Mouse (Mus musculus) layer of hippocampus, postnatal 36 days (tissue): ENCODE results near the gene Urgcp. TPM values are rescaled to one million over a fixed set of nuclear protein-coding genes. Genes with fewer than 3 reads are reported as not detected.
A peak's percentile ranks its signal among the peaks of the same experiment; 100 is the strongest.

Experiments used
- DNase-seq, 2 experiments: peaks; one replicate each; pipeline ENCODE4 v3.0.0; 2022
- total RNA-seq, 2 experiments: library from RNA; stranded (reverse); gene quantifications; 2 replicates each; pipeline ENCODE4 v1.2.3; 2021

Urgcp gene
- total RNA-seq, 2 experiments from 2014 or later: 63.9 to 73.3 TPM

DNA sequence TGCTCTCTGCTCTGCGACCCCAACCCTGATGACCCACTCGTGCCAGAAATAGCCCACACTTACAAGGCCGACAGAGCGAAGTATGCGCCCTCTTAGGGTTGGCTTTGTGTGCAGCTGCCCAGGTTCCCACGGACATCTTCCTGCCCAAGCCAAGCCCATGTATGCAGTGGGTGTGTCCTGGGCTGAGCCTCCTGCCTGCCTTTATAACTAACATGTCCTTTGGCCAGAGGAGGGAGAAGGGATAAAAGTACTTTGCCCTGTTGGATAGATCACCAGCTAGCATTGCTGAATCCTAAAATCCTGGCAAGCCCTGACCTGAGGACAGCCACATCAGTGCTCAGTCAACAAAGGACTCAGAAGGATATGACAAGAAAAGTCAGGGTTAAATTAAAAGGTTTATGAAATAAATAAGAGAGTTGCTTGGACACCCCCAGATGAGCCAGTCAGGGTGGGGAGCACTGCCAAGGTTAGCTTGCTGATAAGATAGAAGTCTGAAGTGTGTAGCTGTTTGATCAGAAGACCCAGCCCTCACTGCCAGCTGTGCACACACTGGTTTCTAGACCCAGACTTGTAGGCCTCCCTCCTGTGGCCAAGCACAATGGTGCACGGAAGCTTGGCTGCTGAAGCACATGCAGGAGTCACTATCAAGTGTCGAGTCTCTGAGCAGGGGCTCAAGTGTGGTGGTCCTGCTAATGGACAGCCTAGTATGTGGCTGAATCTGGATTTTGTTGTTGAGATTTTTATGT is 20.2 kb upstream of the Urgcp start:
- DNase-seq: no peak

DNA sequence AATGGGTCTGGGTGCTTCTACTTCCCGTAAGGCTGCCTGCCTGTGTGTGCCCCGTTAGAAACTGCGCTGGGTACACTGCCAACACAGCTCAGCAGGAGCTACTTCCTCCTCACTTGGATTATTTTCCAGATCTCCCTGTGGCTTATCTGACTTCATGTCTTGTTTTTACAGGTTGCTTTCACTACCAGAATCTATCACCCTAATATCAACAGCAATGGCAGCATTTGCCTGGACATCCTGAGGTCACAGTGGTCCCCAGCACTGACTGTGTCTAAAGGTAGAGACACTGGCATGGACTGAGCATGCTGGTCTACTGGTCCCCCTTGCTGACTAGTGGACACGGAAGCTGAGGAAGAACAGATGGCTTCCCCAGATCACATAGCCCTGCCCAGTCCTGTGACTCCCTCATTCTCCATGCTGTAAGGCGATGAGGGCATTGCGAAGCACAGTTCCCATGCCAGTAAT is 17.9 kb upstream of the Urgcp start:
- no peak for DNase-seq

DNA sequence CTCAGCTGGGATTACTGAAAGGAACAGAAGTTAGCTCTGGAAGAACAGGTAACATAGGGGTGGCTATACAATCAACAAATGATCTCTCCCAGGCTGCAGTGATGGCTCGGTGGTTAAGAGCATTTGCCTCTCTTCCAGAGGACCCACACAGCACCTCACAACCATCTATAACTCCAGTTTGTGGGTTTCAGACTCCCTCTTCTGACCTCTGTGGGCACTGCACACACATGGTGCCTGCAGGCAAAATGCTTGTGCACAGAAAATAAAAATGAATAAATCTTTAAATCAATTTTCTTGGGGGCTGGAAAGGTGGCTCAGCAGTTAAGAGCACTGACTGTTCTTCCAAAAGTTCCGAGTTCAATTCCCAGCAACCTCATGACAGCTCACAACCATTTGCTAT is 16.3 kb upstream of the Urgcp start:
- no peak for DNase-seq

DNA sequence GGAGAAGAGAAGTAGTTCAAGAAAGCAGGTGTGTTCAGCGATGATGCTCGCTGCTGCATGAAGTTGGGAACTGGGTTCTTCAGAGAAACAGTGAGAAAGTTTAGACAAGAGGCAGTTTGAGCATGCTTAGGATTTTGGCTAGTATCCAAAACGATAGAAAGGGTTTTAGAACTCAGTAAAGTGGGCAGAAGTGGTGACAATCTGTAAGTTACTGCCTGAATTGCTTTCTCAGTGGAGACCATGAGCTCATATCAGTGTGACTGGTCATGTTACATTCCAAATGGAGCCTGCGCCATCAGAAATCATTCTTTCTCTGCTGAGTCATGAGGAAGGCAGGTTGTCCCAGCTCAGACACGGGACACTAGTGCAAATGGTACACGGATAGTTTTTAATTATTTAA is 3.8 kb upstream of the Urgcp start:
- no peak for DNase-seq

DNA sequence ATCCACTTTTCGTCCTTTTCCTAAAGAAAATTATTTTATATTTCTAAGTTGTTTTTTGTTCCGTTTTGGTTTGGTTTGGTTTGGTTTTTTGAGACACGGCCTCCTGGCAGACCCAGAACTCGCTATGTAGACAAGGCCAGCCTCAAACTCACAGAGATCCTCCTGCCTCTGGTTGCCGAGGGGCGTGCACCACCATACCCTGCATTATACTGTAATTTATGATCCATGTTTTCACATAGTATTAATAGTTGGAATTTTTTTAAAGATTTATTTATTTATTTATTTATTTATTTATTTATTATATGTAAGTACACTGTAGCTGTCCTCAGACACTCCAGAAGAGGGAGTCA is 432 bp upstream of the Urgcp start:
- DNase-seq: no peak

DNA sequence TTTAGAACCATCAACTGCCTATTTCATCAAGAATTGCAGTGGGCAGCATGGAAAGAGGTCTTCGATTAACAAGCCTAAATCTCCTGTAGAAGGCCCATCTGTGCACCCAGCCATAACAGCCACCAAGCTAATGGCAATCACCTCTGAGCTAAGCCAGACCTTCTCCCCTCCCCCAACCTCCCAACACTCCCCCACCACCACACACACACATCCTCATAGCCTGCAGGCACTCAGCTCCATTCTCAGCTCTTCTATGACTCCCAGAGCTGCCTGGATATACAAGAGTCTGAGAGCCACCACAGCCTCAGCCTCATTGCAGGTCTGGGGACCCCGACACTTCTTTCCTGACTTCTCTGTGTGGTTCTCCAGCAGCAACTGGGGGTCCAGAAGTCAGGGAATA is 8.4 kb downstream of the Urgcp start:
- no peak for DNase-seq

DNA sequence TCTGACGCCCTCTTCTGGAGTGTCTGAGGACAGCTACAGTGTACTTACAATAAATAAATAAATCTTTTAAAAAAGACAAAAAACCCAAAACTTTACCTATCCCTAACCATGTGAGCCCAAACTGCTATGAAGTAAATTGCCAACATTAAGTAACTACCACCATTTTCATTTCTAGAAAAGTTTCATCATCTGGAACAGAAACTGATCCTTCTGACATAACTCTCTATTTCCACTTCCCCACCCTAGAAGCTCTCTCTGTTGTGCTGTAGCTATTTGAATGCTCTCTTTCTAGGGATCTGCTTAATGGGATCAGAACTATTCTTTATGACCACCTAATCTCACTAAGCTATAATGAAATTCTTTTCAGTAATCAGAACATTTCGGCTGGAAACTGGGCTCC is 17.2 kb downstream of the Urgcp start:
- no peak for DNase-seq

DNA sequence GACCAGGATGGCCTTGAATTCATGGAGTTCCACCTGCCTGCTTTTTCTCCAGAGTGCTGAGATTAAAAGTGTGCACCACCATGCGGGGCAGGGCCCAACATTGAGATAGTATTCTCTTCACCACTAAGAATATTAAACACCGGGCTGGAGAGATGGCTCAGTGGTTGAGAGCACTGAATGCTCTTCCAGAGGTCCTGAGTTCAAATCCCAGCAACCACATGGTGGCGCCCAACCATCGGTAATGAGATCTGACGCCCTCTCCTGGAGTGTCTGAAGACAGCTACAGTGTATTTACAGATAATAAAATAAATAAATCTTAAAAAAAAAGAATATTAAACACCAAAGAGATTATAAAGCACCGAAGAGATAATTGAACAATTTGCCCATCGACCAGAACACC is 20.1 kb downstream of the Urgcp start:
- DNase-seq: no peak

DNA sequence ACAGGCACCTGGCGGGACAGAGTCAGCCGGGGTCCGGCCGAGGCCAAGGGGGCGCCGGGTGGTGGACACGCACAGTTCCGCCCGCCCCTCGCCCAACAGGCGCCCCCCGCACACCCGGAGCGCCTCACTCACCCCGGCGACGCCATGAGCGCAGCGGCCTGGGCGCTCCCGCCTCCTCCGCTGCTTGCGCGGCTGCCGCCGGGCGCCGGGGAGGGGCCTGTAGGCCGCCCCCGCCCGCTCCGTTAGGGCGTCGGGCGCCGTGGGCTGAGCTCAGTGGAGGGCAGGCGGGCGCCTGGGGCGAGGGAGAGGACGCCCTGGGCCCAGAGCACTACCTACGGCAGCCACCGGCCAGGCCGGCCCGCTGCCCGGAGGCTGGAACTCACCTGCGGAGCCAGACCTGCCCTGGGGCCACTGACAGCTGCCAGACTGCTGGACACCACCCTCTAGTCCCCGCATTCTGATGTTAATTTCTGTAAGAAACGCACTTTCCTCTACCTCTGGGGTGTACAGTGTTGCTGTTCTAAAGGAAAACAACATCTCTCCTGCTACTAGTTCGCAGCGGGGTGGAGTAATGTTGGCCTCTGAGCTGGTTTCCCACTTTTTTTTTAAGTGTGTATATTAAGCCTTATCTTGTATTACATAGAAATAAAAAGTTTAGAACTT is 21.1 kb downstream of the Urgcp start:
- DNase-seq: peak; percentile 74 to 77

DNA sequence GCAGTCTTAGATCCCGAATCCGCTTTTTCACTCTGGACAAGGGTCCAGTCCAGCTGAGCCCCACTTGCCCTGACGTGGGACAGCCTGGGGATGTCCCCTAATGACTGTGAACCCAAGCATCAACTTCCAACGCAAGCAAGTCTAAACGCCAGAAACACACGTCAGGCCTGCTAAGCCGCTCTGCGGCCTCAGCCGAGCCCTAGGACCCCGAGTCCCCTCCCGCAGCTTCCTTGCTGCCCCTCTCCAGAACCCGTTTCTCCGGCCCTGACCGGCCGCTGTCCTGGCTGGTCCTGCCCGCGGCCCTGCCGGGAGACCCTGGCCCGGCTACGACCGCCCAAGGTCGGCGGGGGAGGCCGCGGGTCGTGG is 21.6 kb downstream of the Urgcp start:
- DNase-seq: peak in 1 of 2 experiments; percentile 31

DNA sequence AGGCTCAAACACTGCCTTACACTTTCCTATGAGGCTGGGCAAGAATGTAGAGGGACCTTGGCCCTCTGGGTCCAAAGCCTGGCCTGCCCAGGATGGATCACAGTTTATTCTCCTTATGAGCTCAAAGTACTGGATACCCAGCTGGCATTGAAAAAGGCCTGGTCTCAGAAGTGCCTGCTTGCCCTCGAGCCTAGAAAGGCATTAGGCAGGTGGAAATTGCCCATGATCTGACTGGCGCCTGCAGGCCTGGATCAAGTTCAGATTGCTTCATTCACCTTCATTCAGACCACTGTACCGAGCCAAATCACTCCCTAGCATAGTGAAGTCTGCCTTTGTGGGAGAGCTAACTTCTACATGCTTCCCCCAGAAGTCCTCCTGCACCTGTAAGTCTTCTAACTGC is 22.3 kb downstream of the Urgcp start:
- no peak for DNase-seq

DNA sequence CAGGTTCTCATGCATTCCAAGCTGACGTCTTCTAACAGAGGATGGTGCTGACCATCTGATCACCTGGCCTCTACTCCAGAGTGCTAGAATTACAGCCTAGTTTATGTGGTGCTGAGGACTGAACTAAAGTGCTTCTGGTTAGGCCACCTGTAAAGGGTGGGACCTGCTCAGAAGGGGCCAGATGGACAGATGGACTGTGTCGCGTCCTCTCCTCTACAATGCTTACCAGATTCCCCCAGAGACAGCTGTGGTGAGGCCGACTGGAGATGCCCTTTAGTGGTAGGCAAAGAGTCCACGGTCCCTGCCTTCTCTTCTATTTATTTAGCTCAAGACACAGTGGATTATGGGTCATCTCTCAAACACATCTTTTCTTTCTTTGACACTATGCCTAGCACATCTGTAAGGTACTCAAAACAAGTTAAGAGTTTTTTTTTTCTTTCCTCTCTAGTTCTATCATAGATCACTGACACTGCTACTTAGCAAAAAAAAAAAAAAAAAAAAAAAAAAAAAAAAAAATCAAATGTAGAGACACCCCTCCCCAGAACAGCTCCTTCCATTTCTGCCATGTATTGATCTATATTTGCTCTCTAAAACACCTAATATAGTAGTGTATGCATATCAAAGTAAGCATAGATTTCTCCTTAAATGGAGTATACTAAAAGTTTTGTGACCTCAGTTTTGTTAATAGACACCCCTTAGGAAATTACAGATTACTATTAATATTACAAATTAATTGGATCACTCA is 23.1 kb downstream of the Urgcp start:
- no peak for DNase-seq

DNA sequence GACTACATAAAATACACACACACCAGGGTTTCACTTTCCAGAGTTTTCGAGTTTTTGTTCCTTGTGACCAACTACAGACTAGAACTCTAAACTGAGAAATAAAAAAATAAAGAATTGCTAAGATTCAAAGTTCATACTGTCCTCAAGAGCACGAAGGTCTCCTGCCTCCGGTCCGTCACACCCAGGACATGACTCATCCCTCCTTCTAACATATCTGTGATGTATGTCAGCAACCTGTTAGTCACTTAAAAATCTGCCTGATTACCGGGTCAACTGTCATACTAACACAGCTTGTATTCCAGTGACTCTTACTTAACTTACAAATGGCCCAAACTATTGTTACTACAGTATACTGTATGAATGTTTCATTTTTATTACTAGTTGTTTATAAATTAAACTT is 25.0 kb downstream of the Urgcp start:
- no peak for DNase-seq

DNA sequence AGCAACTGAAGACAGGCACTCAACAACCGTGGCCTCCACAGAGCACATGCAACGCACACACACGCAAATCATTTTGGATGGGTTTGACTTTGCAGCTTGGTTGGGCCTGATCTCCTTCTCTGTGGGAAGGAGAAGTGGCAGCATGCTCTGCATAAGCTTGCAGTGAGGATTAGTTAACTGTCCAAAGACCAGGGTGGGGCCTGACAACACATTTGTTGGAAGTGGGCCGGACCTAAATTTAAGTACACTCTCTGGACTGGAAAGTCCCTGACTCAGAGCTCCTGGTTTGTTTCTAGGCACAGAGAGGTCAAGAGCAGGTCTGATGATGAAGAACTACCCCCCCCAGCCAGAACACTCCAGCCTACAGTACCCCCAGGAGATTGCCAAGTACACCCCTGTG is 27.9 kb downstream of the Urgcp start:
- no peak for DNase-seq

DNA sequence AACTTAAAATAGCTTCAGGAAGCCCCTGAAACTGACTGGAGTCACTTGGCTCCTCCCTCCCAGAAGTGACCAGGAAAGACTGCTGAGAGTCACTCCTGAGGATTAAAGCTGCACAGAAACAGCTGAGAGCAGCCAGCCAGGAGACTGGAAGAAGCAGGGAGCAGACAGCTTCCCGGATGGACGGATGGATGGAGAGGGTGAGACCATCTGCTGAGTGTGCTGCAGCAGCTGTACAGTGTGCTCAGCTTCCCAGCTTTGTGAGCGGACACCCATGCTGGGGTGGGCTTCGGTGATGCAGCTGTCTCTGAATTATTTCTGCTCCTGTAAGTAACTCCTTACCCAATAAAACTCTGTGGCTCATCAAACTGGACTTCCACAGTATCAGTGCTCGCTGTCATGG is 29.8 kb downstream of the Urgcp start:
- DNase-seq: no peak

DNA sequence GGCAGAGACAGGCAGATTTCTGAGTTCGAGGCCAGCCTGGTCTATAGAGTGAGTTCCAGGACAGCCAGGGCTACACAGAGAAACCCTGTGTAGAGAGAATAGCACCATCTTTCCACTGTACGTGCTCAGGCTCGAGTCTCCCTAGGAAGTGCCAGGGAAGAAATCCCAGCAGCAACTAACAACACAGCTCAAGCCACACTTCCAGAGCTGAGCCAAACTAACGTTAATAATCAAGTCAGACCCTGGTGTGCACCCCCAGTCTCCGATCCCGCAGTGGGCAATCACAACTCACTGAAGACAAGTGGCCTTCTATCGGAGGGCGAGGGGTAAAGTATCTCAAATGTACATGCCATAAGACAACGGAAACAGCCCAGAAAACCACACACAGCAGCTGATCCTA is 32.6 kb downstream of the Urgcp start:
- no peak for DNase-seq

DNA sequence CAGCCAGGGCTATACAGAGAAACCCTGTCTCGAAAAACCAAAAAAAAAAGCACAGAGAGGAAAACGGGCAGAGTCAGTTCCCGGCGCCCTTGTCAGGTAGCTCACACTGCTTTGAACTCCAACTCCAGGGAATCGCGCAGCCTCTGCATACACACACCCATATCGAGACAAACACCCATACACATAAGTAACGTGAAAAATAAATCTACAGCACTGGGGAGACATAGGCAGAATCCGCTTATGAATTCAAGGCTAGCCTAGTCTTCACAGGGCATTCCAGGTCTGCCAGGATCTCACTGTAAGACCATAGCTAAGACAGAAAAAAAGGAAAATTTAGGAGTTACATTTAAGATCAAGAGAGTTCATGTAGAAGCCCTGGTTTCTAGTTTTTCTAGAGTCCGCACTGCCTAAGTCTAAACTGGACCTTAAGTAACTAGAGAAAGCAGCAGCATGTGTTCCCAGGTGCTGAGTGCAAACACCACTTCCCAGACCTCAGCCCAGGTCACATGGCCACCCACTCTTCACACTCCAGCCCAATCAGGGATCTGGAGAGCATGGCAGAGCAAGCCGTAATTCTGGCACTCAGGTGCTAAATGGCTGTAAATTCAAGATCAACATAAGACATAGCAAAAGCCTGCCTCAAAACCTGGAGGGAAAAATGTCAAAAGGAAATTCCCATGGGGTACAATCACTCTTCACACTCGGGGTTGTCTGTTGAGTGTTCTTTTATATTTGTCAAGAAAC is 43.4 kb downstream of the Urgcp start:
- DNase-seq: no peak

DNA sequence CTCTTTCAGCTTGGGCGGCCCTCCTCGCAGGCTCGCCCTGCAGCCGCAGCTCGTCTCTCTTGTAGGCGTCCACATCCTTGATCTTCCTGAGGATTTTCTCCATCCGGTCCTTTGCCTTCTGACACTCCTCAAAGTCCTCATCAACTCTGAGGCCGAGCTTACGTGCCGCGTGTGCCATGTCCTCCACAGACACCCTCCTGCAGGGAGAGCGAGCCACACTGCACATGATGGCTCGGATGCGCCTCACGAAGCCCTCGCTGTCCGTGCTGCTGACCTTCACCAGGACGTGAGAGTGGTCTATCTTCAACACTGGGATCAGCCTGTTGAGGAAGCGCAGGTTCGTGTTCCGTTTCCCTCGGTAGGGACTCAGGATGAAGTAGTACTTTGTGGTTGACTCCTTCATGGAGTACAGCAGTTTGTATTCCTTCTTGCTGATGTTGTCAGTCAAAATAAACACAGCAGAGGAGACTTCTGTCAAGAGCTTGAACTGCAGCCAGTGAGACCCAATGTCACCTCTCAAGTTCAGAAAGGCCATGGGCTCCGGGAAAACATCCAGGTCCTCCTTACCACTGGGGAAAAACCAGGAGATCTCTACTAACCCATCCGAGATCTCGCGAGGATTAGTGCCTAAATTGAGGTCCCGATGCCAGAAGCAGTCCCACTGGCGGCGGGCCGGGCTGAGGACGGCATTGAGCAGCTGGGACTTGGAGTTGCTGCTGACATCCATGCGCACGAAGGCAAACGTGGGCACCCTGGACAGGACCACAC is 45.1 kb downstream of the Urgcp start:
- no peak for DNase-seq

DNA sequence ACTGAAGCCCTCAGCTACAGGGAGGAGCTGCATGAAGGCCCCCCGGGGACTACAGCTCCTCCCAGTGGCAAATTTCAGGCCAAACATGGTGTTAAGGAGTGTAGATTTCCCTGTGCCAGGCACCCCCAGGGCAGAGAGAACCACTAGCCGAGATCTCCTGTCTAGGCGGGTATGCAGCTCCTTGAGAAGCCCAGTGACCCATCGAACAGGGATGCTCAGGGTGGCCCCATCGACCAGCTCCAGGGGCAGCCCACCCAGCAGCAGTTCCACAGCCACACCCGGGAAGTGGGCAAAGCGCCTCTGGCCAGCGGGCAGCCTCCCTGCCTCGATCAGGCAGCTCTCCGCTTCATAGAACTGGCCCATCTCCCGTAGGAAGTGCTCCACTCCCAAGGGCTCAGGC is 45.9 kb downstream of the Urgcp start:
- no peak for DNase-seq

DNA sequence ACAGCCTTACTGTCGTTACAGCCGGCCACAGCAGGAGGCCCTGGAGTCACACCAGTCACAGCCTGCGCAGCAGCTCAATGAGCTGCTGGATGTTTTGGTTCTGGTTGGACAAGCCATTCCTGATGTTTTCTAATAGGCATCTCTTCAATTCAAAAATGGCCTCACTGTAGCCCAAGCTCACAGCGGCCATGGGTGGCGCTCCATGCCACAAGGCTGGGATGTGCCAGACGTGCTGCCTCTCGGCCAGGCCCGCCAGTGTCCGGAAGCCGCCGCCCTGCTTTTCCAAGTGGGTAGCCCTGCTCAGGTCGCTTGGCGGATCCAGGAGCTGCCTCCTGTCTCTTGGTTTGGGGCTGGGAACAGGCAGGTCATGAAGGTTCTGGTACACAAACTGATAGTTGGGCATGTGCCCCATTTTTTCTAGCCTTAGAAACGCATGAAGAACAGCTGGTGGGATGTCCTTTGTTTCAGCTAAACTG is 46.5 kb downstream of the Urgcp start, which contains the start of gene Mrps24:
Gene Mrps24, minus strand, starts transcription at position 51 of the 476 bp plus-strand sequence.
- no peak for DNase-seq

DNA sequence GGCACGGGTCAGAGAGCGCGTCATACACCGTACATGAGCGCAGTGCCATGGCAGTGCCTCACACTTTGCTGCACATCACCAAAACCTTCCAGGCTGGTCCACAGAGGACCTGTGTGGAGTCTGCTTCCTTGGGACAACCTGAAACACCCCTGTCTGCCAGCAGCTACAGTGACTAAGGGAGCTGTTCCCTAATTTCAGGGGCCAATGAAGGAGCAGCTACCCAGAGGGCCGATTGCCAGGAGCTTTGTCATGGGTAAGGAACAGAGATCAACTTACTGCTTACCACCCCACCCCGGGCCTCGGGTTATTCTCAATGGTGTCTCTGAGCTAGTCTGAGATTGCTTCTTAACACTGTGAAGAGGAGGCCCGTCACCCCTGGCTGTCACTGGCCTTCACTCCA is 47.0 kb downstream of the Urgcp start:
- DNase-seq: no peak
